ENCODE assay signal across 1 mouse cellular context in genomic region chr5:23843674-23844530, GRCm38 (mm10).
TF ChIP-seq lines count a peak whose summit lies in the region.

Gene Tomm7, minus strand, starts transcription at chr5:23844161.

TF ChIP-seq in MEL, 35 proteins besides CTCF, POLR2A, EP300 and RAD21 (continued from another document):
- TF ChIP-seq ETS1 (IDR thresholded peaks at IDR 0.05; ENCODE audit: low read depth, low read length) = peak; percentile 32; the same call in 1 of the 2 replicates
